8 mouse cellular contexts compared by ENCODE assay signal in the genomic region with DNA sequence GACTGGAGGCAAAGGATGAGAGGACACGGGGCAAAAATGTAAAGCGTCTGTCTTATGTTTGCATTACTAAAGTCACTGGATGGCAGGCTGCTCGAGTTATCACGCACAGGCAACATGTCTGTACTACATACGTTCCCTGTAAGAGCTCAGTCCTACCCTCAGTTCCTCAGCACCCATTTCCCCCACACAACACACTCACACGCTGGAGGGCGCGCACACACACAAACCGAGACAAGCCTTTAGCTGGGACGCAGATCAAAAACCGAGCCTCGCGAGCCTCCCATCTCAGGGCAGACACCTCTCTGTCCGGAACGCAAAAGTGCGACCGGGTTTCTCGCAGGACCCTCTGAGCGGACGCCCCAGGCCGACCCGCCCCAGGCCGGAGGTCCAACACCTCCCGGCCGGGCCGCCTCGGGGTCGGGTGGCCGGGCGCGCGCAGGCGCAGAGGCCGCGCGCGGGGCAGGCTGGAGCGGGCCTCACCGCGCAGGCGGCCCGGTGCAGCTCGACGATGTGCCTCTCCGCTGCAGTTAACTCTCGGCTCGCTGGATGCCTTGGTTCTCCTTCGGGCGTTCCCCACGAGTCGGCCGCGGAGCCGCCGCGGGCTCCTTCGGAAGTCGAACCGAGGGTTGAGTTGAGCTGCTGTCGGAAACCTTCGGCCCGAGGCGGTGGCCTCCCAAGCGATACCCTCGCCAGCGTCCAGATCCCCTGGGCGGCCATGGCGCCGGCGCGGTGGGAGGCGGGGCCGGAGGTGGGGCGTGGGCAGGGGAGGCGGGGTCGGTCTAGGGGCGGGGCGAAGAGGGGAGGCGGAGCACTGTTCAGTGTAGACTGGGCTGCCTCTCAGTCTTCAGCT. TPM values are rescaled to one million over a fixed set of nuclear protein-coding genes. Genes with fewer than 3 reads are reported as not detected.
DNase-seq lines count a peak whose midpoint lies in the region; ATAC-seq and TF ChIP-seq lines count a peak whose summit lies in the region.
"Not testable (repeated sequence)": the region's sequence is repeated elsewhere in the genome, so short reads cannot be mapped to it uniquely, and the experiment has no call there.

A gene (minus strand): TSS at position 752 of the 850 bp plus-strand sequence.

- 0 out of 2 replicates have a peak within 1 kb of the TSS, but pooled peaks have one; percentile 16 for H3K4me2 ChIP-seq in lung, embryonic 16.5 days (ENCODE audit: low read depth, low read length)

- not testable (repeated sequence) for TF ChIP-seq POLR2A in cerebellum, adult 2 months (IDR thresholded peaks at IDR 0.05; ENCODE audit: borderline replicate concordance, insufficient read depth, low read length)

- peak; percentile 91 for ATAC-seq in G1E (ENCODE audit: extremely low read depth, insufficient number of reproducible peaks, low FRiP score, poor library complexity, severe bottlenecking)
- peak; percentile 97 for ATAC-seq in frontal cortex, adult (ENCODE audit: low TSS enrichment)
- peak; percentile 96 for ATAC-seq in hematopoietic stem cell, adult 5-6 weeks (replicated peaks in 1 of 2; ENCODE audit: insufficient read depth in 1 of 2, low FRiP score in 2 of 2, low TSS enrichment in 1 of 2, low read depth in 1 of 2, poor library complexity in 2 of 2, severe bottlenecking in 2 of 2)
- ATAC-seq in lung, embryonic 16.5 days (ENCODE audit: low read depth): peak; percentile 99

- H3K36me3 ChIP-seq in G1E (replicated peaks): peaks cover 34% of the 10 kb centered on the region
- H3K36me3 ChIP-seq in lung, embryonic 16.5 days (ENCODE audit: control insufficient read depth, insufficient read depth, low read length): not testable (repeated sequence)

- H3K4me3 ChIP-seq in G1E (ENCODE audit: low read depth, low read length): peak within 1 kb of the TSS; percentile 72
- H3K4me3 ChIP-seq in cerebellum, adult 2 months (replicated peaks; ENCODE audit: insufficient read depth, low read depth, low read length): peak within 1 kb of the TSS; percentile 44
- H3K4me3 ChIP-seq in lung, embryonic 16.5 days (ENCODE audit: low read length): peak within 1 kb of the TSS; percentile 55

- not testable (repeated sequence) for H3K9me3 ChIP-seq in G1E (replicated peaks); lung, embryonic 16.5 days (ENCODE audit: control insufficient read depth, low read length)

- peaks cover 17% of the 10 kb centered on the region for H3K4me1 ChIP-seq in G1E (ENCODE audit: insufficient read depth, low read depth, low read length)
- not testable (repeated sequence) for H3K4me1 ChIP-seq in cerebellum, adult 2 months (ENCODE audit: control insufficient read depth, insufficient read depth, low read length); lung, embryonic 16.5 days (replicated peaks; ENCODE audit: control insufficient read depth, insufficient read depth, low read length)

- peak within 1 kb of the TSS; percentile 60 for H3K9ac ChIP-seq in lung, embryonic 16.5 days (ENCODE audit: low read length)

- peak; percentile 90 for DNase-seq in G1E (ENCODE audit: low spot score)
- DNase-seq in cerebellum, adult 2 months: peak; percentile 78 to 87
- DNase-seq in layer of hippocampus, adult 9-11 months: peak; percentile 63
- peak; percentile 82 for DNase-seq in ovary, postnatal 10 days (ENCODE audit: low spot score)
- peak; percentile 82 for DNase-seq in thymus, postnatal 0 days (ENCODE audit: low spot score)

- under 1% methylated on average over 47 of the region's 79 CpGs for whole genome bisulfite sequencing in cerebellum, adult 2 months
- WGBS in lung, embryonic 16.5 days: 0% methylated on average over 16 of the region's 79 CpGs

- H3K27me3 ChIP-seq in G1E (ENCODE audit: insufficient read depth, low read length); cerebellum, adult 2 months (ENCODE audit: control insufficient read depth, insufficient read depth, low read length); lung, embryonic 16.5 days (ENCODE audit: control insufficient read depth, insufficient read depth, low read depth, low read length): not testable (repeated sequence)

- not testable (repeated sequence) for H3K27ac ChIP-seq in cerebellum, adult 2 months (ENCODE audit: insufficient read depth, low read length)
- peak within 1 kb of the TSS; percentile 76 for H3K27ac ChIP-seq in lung, embryonic 16.5 days (ENCODE audit: low read length)

- TF ChIP-seq CTCF in G1E (IDR thresholded peaks at IDR 0.05; ENCODE audit: low read depth, low read length); cerebellum, adult 2 months (IDR thresholded peaks at IDR 0.05; ENCODE audit: borderline replicate concordance, insufficient read depth, low read depth, low read length): not testable (repeated sequence)

RNA-seq across cellular contexts. Expression of the gene that starts here (rescaled TPM):
- 40.7 and 41.8 TPM in 2 replicates for total RNA-seq in G1E (2014; fragmentation: Nextera tagmentation)
- total RNA-seq in G1E (2017): 41.8 and 48.2 TPM in 2 replicates
- polyA plus RNA-seq in G1E (2012): 58.5 and 62.6 TPM in 2 replicates
- polyA plus RNA-seq in cerebellum, adult 2 months (2012; rRNA removed): 23.5 and 26.4 TPM in 2 replicates
- total RNA-seq in hematopoietic stem cell, adult 5-6 weeks (2017): 8.1 and 9.9 TPM in 2 replicates
- 48.1 and 53.7 TPM in 2 replicates for polyA plus RNA-seq in lung, embryonic 16.5 days (2015; fragmentation: Nextera tagmentation; extraction: Ambion mirVana)
- 57.3 and 59.5 TPM in 2 replicates for polyA plus RNA-seq in thymus, postnatal 0 days (2015; fragmentation: Nextera tagmentation; extraction: Ambion mirVana)
